Mouse (Mus musculus) E14TG2a.4 (cell line): ENCODE results near the gene Lhx2.

Experiments used
- CTCF ChIP-seq: conservative IDR thresholded peaks from 2 replicates; pipeline ENCODE4 v1.5.1; 2014; ENCODE audit warnings: low read length
- NANOG ChIP-seq: IDR thresholded peaks from 2 replicates; pipeline ENCODE4 v1.6.1; 2014; ENCODE audit warnings: borderline replicate concordance, low read length, mixed read lengths

GRCm38 (mm10) chr2:38377254-38377653 lies 38.2 kb downstream of the Lhx2 start:
- TF ChIP-seq NANOG (no peak), CTCF (no peak)
